Mouse (Mus musculus) kidney, adult 11 months (tissue): ENCODE data around the gene Slc51a.

ENCODE experiments used
- DNase-seq: peaks from one replicate; pipeline ENCODE4 v3.0.0; 2022

Gene Slc51a

DNA sequence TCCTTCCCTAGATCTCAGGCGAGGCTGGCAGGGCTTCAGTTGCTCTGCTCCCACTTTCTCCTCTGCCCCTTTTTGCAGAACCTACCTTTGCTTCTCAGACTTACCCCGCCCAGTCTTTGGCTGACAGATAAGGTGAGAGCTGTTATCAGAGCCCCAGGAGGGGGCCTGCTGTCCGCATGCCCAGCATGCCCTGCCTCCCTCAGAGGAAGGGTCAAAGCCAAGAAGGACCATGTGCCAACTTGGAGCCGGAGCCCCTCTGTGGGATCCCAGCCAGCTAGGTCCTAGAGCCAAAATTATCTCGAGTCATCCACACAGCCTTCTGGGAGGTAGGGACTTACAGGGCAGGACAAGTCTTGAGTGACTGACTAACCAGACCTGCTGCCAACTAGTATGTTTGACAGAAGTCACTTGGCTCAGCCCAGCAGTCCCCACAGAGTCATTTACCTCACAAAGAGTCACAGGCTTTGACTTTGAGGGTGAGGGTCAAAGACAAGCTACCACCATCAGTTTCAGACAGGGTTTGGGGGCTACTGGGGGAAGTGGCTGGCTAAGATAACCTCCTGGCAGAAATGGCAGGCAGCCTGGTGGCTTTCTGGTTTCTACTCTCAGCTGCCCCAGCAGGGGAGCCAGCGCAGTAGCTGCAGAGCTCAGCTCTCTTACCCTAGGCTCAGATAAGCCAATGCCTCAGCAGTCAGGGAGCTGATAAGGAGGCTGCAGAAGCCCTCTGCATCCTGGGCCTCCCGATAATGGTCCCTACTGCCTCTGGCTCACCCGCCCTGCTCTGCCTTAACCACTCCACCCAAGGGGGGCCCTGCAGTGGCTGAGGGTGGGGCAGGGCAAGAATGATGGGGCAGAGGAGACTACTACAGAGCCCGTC, 21.6 kb upstream of the Slc51a start:
- DNase-seq, result no peak

DNA sequence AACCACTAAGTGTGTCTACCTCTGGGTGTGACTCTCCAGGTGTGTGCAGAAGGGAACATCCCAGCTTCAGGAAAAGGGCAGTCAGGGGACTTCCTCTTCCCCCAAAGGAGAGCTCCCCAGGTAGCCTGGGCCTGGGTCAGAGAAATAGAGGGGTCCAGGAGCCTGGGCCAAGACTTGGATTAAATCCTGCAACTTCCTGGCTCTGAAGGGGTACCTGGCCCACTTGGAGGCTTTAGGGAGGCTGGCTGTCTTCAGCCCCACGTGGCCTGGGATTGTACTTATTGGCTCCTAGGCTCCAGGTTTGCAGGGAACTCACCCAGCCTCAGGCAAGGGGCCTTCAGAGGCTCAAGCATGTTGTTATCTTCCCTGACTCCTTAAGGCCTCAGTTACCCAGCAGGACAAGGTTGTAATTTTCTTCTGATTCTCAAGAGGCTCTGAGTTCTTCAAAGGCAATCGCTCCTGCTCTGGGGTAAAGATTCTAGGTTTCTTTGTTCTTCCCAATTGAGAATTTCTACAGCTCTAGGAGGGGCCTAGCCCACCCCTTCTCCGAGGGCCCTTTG, 20.9 kb upstream of the Slc51a start:
- no peak for DNase-seq

DNA sequence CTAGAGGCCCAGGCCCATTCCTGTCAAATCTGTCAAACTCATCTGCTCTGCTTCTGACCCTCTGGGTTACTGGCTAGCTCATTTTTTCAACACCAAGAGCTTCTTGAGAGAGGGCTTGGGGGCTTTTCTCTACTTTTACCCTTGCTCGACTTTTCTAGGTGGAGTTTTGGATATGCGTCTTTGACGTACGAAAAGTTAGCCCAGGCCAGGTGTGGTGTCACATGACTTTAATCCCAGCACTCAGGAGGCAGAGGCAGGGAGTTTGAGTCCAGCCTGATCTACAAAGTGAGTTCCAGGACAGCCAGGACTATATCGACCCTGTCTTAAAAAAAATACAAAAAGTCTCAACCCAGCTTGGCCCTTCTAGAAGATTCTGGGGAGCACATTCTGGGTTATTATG, 20.4 kb upstream of the Slc51a start:
- DNase-seq, result no peak

DNA sequence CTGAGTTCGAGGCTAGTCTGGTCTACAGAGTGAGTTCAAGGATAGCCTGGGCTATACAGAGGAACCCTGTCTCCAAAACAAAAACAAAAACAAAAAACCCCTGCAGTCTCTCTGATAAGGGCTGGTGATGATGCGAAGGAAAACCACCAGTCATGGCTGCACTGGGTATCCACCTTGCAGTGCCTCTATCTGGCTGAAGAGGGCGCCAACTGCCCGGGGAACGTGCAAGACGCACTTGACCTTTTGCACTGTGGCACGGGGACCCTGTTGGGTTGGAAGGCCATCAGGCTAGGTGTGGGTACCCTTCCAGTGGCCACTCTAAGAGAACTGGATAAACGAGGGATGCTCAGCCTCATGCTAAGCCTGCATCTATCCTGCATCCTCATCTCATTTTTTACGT, 19.7 kb upstream of the Slc51a start:
- no peak for DNase-seq

DNA sequence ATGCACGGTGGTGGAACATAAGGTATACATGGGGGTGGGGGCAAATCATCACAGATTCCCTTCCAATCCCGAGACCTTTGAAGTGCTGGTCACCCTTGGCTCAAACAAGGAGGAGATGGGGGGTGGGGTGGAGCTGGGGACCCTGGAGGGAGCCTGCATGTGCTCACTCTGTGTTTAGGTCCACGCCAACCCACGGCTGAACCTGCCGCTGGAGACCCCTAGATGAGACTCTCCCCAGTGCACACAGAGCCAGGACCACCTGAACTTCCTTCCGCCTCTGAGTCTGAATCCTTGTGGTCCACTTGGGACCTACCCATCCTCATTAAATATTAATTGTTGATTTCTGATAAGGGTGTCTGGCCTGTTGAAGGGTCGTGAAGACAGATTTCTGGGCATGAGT, 19.2 kb upstream of the Slc51a start:
- no peak for DNase-seq

DNA sequence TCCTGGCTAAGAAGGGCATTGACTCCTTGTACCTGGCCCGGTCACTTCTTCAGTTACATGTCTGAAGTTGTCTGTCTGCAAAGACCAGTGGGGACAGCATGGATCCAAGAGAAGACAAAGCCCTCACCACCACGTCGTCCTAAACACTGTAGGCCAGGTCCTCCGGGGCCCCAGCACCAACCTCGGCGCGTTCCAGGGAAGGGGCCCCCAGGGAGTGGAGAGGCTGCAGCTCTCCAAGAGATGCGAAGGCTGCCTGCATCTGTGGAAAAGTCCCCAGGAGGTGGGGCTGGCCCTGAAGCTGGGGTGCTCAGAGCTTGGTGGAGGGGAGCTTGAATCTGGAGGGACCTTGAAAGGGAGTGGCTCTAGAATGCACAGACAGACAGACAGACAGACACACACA, 18.6 kb upstream of the Slc51a start:
- no peak for DNase-seq

DNA sequence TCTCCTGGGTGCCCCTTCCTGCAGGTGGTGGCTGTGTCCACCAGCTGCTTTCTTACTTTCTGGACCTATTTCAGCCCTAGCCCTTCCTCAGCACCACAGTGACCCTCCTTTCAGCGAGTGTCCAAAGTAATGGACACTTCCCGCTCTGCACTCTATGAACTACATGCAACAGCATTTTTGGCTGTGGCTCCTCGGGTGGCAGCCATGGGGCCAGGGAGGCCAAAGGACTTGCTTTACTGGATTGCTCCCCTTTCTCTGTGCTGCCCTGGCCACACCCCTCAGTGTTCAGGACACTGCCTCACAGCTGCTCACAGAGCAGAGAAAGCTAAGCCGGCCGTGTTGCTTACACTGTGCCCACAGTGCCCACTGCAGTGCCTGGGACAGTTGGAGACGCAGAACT, 16.0 kb upstream of the Slc51a start:
- DNase-seq, result no peak

DNA sequence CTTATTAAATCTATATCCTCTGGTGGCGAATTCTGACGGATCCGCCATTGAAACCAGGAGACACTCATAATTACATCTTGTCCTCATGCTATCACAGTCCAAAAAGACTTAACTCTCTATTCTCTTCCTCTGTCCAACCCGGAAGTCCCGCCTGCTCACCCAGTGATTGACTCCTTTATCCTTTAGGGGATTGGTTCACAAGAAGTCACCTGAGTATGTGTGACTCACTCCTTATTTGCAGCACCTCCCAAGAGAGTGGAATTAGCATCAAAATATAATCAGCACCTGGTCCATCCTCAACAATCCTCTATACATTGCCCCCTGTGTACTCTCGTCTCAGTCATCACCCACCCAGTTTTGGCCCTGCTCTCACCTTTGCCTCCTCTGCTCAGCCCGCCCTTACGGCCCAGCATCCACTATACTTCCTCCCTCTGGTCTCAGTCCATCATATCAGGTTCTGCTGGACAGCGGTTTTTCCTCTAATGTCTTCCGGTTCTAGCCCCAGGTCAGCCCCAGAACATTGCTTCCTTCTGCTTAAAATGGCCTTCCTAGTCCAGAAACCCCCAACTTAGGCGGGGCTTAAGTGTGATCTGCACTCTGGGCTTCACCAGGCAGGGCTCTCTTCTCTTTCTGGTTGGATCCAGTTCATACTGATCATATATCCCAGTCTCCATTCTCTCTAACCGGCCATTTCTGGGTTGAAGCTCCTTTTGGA, 15.1 kb upstream of the Slc51a start:
- DNase-seq, result no peak

DNA sequence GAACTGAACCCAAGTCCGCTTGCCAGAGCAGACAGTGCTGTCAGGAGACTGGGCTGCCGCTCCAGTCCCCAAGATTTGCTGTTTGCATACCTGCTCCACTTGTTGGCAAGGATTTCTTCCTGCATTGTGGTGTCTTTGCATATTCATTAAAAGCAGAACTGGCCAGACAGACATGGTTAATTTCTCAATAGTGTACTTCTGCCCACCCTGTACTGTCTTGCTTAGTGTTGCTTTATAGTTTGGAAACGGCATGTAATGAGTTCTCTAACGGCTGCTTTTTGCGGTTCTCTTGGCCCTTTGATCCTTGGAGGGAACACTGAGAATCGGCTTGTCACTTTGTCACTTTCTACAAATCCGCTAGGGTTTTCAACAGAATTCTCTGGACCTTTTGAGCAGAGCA, 13.8 kb upstream of the Slc51a start:
- DNase-seq, result no peak

DNA sequence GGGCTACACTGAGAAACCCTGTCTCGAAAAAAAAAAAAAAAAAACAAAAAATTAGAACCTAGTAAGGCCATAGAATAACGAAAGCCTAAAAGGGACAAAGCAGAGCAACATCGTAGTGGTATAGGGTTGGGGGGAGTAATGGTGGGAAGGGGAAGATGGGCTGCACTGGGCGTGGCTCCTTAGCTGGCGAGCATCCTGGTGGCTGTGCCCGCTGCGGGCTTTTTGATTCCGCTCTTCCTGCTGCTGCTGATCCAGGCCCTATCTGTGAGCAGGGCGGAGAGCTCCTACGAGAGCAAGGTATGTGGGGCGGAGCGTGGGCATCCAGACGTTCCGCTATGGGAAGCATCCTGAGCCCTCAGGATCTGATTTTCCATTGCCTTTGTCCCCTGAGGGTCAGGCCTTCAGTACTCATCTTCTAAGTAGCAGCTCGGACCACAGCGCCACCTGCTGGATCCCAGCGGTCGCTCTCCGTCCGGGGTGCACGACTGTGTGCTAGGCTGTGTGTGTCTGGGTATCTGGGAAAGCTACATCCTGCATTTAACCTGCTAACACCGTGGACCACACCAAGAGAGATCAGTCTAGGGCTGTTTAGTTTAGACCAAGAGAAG, 11.9 kb upstream of the Slc51a start:
- peak; percentile 69 for DNase-seq

DNA sequence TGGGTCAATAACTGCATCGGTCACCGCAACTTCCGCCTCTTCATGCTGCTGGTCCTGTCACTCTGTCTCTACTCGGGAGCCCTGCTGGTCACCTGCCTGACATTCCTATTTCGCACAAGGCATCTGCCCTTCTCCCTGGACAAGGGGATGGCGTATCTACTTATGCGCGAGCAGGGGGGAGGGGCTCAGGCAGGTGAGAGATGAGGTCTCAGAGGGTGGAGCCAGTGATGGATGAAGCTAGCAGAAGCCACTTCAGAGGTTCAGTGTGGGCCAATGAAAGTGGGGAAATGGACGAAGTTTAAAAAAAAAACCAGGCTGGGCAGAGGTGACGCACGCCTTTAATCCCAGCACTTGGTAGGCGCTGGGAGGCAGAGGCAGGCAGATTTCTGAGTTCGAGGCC, 11.3 kb upstream of the Slc51a start:
- DNase-seq, result no peak

DNA sequence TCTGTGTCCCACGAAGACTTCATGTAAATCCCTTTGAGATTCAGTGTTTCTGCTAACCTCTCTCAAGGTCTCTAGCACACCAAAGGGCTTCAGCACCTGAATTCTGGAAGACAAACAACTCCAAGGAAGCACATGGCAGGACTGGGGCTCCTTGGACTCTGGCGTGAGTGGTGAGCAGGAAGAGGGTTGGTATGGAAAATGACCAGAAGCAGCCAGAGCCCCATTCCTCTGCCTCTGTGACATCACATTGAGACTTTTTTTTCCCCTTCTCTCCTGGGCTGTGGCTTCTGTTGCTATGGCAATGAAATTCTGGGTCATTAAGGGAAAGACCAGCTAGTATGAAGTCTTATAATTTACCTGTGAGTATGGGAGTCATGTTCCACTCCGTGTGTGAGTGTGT, 8.3 kb upstream of the Slc51a start, which contains the start of gene Zdhhc19:
Gene Zdhhc19, plus strand, starts transcription at position 301 of the 400 bp plus-strand sequence.
- no peak for DNase-seq

DNA sequence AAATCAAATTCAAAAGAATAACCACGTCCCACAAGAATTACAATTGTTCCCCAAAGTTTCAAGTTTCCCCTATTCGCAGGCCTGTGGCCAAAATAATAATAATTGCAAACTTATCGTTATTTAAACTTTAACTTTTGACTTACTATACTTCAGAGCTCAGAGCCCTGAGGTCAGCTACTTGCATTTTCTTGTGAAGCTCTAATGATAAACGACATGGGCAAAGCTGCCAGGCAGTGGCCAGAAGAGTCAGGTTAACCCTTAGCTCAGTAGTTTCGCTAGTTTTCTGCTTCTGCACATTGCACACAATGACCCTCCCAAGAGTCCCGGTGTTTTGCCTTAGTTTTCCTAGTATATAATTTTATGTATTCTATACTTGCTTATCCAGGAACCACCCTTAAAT, 6.7 kb upstream of the Slc51a start:
- DNase-seq, result peak; percentile 52

DNA sequence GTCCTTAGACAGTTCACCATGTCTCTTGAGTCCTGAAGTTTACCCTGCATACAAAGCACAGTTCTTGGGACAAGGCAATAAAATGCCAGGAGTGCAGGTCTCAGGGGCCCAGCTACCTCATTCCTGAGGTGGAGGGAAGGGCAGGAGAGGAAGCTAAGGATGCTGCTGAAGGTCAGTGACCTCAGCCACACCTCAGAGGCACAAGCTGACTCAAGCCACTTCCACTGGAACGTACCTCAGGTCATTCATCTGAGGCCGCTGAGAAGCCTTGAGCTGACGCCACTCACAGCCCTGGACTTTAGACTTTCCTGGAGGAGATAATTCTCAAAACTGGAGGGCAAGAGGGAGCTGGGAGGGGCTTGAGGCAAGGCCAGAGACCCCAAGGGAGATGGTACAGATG, 1.3 kb upstream of the Slc51a start:
- DNase-seq, result peak; percentile 61

DNA sequence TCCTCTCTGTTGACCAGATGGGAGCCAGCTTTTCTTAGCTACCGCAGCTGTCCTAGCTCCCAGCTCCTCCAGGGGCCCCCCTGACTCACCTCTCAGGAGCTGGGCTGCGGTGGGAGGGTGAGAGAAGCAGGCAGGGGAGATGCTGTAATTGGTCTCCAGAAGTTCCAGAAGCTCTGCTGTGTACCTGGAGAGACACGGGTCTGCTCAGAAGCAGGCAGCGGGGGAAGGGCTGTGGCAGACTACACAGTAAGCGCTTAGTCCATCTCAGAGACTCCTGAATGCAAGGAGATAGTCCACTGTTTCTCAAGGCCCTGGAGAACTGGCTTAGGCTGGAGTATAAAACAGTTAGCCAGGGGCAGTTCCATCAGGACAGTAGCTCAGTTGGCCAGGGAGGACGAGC, 1.6 kb downstream of the Slc51a start:
- DNase-seq, result no peak

DNA sequence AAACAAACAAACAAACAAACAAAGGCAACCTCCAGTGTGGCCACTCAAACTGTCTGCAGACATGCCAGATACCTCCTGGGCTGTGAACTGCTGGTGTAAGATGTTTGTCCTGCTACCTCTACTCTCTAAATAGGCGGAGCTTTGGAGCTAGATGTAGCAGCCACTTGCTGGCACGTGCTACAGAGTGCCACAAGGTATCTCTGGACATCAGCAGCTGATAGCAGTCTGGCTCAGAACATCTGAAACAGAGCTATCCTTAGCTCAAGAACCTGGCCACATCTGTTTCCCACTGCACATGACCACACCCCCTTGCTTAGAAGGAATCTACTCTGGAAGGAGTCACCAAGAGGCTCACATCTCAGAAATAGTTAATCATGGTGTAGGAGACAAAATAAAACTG, 2.5 kb downstream of the Slc51a start:
- no peak for DNase-seq

DNA sequence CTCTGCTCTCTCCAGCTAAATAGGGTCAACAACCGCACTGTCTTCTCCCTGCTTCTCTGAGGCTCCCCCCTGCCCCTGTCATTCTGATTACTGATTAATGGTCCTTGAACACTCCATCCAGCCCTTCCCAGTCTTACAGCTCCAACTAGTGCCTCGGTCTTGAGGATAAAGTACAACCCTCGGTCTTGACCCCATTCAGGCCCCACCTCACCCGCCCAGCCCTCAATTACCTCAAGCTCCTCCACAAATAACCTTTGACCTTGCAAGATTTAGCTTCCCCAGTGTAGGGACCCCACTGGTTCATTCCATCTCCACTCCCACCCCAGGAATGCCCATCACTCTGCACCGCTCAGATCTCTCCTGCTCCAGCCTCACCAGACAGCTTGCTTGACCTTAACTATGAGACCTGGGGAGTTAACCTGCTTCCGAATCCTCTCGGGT, 3.2 kb downstream of the Slc51a start:
- DNase-seq, result peak; percentile 91

DNA sequence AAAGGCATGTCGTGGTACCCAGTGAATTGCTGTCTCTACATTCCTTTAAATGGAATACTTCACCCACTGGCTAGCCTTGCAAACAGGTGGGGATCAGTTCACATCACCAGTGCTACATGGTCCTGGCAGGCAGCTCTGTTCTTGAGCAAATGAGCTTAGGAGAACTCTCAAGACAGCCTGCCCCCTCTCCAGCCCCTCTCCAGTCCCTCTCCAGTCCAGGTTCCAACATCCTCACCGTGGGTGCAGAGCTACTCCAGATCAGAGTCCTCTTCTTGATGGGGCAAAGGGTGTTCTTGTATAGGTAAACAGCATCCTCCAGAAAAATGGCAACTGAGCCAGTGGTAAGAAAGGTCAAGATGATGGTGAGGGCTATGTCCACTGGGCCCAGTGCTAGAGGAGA, 8.3 kb downstream of the Slc51a start:
- no peak for DNase-seq

DNA sequence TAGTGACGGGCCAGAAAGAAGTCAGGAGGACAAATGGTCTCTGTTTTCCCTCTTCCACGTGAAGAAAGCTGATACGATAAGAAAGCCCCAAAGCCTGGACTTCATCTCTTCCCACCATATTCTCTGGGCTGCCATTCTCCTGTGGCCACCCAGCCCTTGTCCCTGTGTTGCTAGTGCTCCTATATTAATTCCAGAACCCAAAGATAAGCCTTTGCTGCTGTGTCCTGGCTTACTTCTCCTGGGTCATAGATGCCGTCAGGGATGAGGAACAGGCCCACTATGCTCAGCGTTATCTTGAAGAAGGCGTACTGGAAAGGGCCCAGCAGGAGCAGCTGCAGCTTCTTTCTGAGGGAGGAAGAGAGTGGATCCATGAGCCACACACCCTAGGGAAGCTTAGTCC, 10.4 kb downstream of the Slc51a start:
- no peak for DNase-seq

DNA sequence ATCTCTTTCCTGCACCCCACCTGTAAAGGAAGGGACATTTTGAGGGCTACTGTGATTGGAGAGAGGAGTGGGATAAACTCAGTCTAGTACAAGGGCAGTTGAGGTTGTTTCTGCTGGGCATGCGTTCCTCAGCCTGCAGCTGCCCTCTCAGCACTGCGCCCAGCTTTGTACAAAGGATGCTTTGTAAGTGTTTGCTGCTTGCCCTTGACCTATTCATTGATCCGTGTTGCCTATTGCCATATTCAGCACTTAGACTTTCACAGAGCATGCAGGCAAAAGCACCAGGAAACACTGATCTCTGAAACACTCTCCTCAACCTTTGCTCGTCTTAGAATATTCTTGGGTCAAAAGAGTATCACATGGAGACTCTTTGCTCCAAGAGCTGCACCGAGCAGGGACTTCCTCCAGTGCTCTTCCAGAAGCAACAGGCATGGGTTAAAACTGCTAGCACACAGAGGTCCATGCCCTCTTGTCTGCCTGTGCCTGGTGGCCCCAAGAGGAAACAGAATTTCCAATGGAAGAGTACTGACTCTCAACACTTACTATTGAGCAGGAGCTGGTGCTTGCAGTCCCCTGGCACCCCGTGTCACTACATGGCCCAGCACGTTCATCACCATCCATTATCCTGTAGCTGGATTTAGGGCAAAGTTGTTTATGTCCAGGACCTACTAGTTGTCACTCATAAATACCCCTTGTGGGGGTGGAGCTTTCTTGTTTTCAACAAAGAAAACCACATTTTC, 15.2 kb downstream of the Slc51a start:
- peak; percentile 54 for DNase-seq

DNA sequence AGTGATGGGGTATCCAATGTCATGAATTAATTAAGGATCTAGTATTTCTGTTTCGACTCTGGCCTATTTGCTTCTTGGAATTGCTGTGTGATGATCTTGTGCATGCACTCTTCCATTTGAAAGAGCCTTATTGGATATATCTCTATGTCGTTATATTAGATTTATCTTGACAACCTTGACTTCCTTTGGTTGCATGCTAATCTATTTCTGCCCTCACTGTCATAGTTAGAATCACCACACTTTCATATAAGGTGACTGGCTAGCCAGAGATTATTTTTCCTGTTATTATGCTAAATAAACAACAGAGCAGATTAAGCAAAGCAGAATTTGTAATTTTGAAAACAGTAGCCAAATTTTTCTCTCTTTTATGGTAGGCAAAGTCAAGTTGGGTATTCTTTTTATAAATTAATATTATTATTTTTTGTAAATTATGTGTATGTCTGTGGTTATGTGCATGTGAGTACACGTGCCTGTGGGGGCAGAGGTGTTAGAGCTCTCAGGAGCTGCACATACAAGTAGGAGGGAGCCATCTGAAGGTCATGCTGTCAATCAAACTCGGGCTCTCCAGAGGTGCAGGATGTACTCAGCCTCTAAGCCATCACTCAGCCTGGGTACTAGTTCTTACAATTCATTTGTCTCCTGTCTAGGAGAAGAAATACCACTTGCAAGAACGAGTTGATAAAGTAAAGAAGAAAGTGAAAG, 18.1 kb downstream of the Slc51a start:
- no peak for DNase-seq

DNA sequence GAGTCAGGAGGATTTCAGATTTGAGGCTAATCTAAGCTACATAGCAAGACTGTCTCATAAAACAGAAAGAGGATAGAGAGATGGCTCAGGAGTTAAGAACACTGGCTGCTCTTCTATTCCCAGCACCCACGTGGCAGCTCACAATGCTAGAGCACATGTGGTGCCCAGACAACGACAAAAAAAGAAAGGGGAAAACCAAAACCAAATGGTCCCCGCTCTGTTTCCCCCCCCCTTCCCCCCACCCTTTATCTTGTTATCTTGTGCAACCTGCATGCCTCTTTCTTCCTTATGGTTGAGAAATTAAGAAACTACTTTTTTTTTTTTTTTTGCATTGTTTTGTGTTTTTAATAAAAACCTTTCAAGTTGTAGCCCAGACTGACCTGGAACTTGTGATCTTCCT, 19.2 kb downstream of the Slc51a start:
- no peak for DNase-seq
